Comparison of ENCODE assay signal across 8 mouse cellular contexts in the genomic region with DNA sequence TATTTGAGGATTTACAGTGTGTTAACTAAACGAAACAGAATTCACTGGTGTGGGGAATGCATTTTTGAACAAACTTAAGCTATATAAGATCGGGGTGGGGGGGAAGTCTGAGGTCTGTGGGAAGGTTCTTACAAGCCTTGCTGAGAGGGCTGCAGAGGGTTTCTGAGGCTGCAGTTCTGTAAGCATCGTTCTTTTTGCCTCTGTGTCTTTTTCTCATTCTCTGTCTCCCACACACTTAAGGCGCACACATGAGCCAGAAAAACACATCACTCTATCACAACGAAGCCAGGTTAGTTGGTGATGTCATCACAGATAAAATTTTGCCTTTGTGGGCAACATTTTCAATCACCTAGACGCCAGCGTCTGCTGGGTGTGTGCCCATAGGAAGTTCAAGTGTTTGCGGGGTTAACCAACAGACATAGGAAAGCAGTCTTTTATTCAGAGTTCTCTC.
A peak's percentile ranks its signal among the peaks of the same experiment; 100 is the strongest.
DNase-seq lines count a peak whose midpoint lies in the region; ATAC-seq and TF ChIP-seq lines count a peak whose summit lies in the region.

No protein-coding gene starts in this region.

- WGBS in neural tube, embryonic 11.5 days, result 12% methylated on average over 8 of the region's 8 CpGs
- 1% methylated on average over 8 of the region's 8 CpGs for WGBS in small intestine, adult 2 months

- H3K4me1 ChIP-seq in neural tube, embryonic 11.5 days (ENCODE audit: control insufficient read depth, insufficient read depth, low read length), result peaks cover 9% of the 10 kb centered on the region
- no peaks in the 10 kb centered on the region for H3K4me1 ChIP-seq in small intestine, adult 2 months (ENCODE audit: control insufficient read depth, insufficient read depth, insufficient read length, low read length)

- peak overlapping the region; percentile 96 for H3K9ac ChIP-seq in neural tube, embryonic 11.5 days (ENCODE audit: low read length)

- peak overlapping the region; percentile 83 for H3K4me3 ChIP-seq in neural tube, embryonic 11.5 days (ENCODE audit: low read depth, low read length)
- peak overlapping the region; percentile 65 for H3K4me3 ChIP-seq in layer of hippocampus, adult 2 months
- H3K4me3 ChIP-seq in small intestine, adult 2 months (ENCODE audit: low read depth, low read length), result peak overlapping the region; percentile 58

- H3K27ac ChIP-seq in neural tube, embryonic 11.5 days (ENCODE audit: low read depth, low read length), result peak overlapping the region; percentile 91
- H3K27ac ChIP-seq in layer of hippocampus, adult 2 months, result peak overlapping the region; percentile 91
- peak overlapping the region; percentile 32 for H3K27ac ChIP-seq in small intestine, adult 2 months (ENCODE audit: insufficient read depth, low read depth, low read length)

- peak overlapping the region; percentile 47 for H3K4me2 ChIP-seq in neural tube, embryonic 11.5 days (ENCODE audit: low read depth)

- DNase-seq in neural tube, embryonic 11.5 days (ENCODE audit: low spot score), result no peak
- no peak for DNase-seq in neural tube, embryonic 10.5 days (ENCODE audit: extremely low spot score, low spot score)
- peak; percentile 38 for DNase-seq in cerebellum, adult 11 months
- peak; percentile 20 for DNase-seq in gonadal fat pad, adult 2 months (ENCODE audit: low read depth)
- no peak for DNase-seq in layer of hippocampus, adult 2 months (ENCODE audit: low spot score in 2 of 2)
- peak; percentile 36 to 38 for DNase-seq in lung, postnatal 4 days
- no peak for DNase-seq in adrenal gland, postnatal 25 days

- TF ChIP-seq POLR2A in small intestine, adult 2 months (IDR thresholded peaks at IDR 0.05; ENCODE audit: low read depth, low read length), result no peak

- H3K9me3 ChIP-seq in neural tube, embryonic 11.5 days (ENCODE audit: control insufficient read depth, low read length), result no peaks in the 10 kb centered on the region

- H3K27me3 ChIP-seq in neural tube, embryonic 11.5 days (ENCODE audit: control insufficient read depth, insufficient read depth, low read length), result no peaks in the 10 kb centered on the region
- H3K27me3 ChIP-seq in small intestine, adult 2 months (ENCODE audit: control insufficient read depth, insufficient read depth, low read length), result 0 out of 2 replicates have a peak, but pooled peaks cover 2% of the 10 kb centered on the region

- H3K36me3 ChIP-seq in neural tube, embryonic 11.5 days (ENCODE audit: control insufficient read depth, insufficient read depth, low read length), result no peaks in the 10 kb centered on the region
- H3K36me3 ChIP-seq in small intestine, adult 2 months (ENCODE audit: control insufficient read depth, insufficient read depth, low read length), result no peaks in the 10 kb centered on the region

- peak; percentile 8; the same call in 1 of the 2 replicates for ATAC-seq in neural tube, embryonic 11.5 days (ENCODE audit: insufficient read depth, low FRiP score, low TSS enrichment)

- TF ChIP-seq CTCF in layer of hippocampus, adult 2 months (conservative IDR thresholded peaks at IDR 0.05), result no peak
- TF ChIP-seq CTCF in small intestine, adult 2 months (IDR thresholded peaks at IDR 0.05; ENCODE audit: extremely low read depth, insufficient read length, insufficient replicate concordance, low read depth, low read length), result no peak

Comparison
In these comparisons a context has a peak if more than half of its experiments do, and no peak if none do; other contexts are left out.
1. DNase-seq: peak in cerebellum, adult 11 months (single experiment), gonadal fat pad, adult 2 months (single experiment) and lung, postnatal 4 days (2 of 2); none in neural tube, embryonic 11.5 days (single experiment), neural tube, embryonic 10.5 days (single experiment), layer of hippocampus, adult 2 months (0 of 2) and adrenal gland, postnatal 25 days (single experiment).
2. H3K27ac ChIP-seq: peak in every context shown above with its lines; median percentile 91 in neural tube, embryonic 11.5 days; 91 in layer of hippocampus, adult 2 months; 32 in small intestine, adult 2 months.
3. Peak in every context shown above with its lines, with median percentiles within 50 percentile points of each other: H3K4me3 ChIP-seq.